Mouse (Mus musculus) embryonic facial prominence, embryonic 12.5 days (tissue): Measurements from ENCODE around the gene Lrrc28. TPM values are rescaled to one million over a fixed set of nuclear protein-coding genes. Genes with fewer than 3 reads are reported as not detected.

ENCODE experiments used
- ATAC-seq: fragments of 200-750 bp; cut with Nextera tagmentation; 2 replicates; pipeline ENCODE4 v1.8.0; 2017; ENCODE audit not compliant: insufficient number of reproducible peaks, insufficient read depth, low FRiP score, low TSS enrichment
- H3K27ac ChIP-seq: fragments of 300-500 bp; sonication (generic); 2 replicates; pipeline ENCODE4 v1.5.1; 2016; ENCODE audit warnings: mild to moderate bottlenecking
- H3K27me3 ChIP-seq: fragments of 300-500 bp; sonication (generic); 2 replicates; pipeline ENCODE4 v1.6.1; 2016; ENCODE audit warnings: mild to moderate bottlenecking, moderate library complexity
- H3K36me3 ChIP-seq: fragments of 300-500 bp; sonication (generic); 2 replicates; pipeline ENCODE4 v1.6.1; 2016; ENCODE audit warnings: mild to moderate bottlenecking
- H3K4me1 ChIP-seq: fragments of 300-500 bp; sonication (generic); 2 replicates; pipeline ENCODE4 v1.6.1; 2016
- H3K4me2 ChIP-seq: fragments of 300-500 bp; sonication (generic); replicated peaks from 2 replicates; pipeline ENCODE4 v1.6.1; 2016; ENCODE audit warnings: mild to moderate bottlenecking, moderate library complexity
- H3K4me3 ChIP-seq: fragments of 300-500 bp; sonication (generic); 2 replicates; pipeline ENCODE4 v1.5.1; 2016; ENCODE audit warnings: mild to moderate bottlenecking
- H3K9ac ChIP-seq: fragments of 300-500 bp; sonication (generic); 2 replicates; pipeline ENCODE4 v1.6.1; 2016; ENCODE audit warnings: mild to moderate bottlenecking, moderate library complexity
- H3K9me3 ChIP-seq: fragments of 300-500 bp; sonication (generic); 2 replicates; pipeline ENCODE4 v1.6.1; 2016; ENCODE audit warnings: mild to moderate bottlenecking, moderate library complexity
- WGBS: fragments of 180-500 bp; shearing (Covaris S2); methylation state at CpG from one replicate; pipeline ENCODE4 v1.1.7; 2016; 5-methylcytosine and 5-hydroxymethylcytosine counted together
- polyA plus RNA-seq: library from polyadenylated mRNA; unstranded; fragments of >200 nt; fragmentation: Nextera tagmentation; extraction: Ambion mirVana; gene quantifications from 2 replicates; pipeline ENCODE4 v1.2.1, GENCODE M21; 2016

The Lrrc28 gene
- 26.0 and 26.3 TPM in 2 replicates for polyA plus RNA-seq

GRCm38 (mm10) chr7:67644833-67645680 is at the start of gene Lrrc28:
TSS of gene Lrrc28 (minus strand) at chr7:67645268.
- Histone ChIP-seq H3K4me1 (peaks cover 25% of the 10 kb centered on the region), H3K9me3 (no peaks in the 10 kb centered on the region), H3K27ac (peak within 1 kb of the TSS; percentile 85), H3K36me3 (no peaks in the 10 kb centered on the region), H3K4me2 (peak within 1 kb of the TSS; percentile 75), H3K4me3 (peak within 1 kb of the TSS; percentile 66), H3K27me3 (no peaks in the 10 kb centered on the region), H3K9ac (peak within 1 kb of the TSS; percentile 77)
- ATAC-seq = peak; percentile 98
- WGBS = under 1% methylated on average over 55 of the region's 55 CpGs

DNA sequence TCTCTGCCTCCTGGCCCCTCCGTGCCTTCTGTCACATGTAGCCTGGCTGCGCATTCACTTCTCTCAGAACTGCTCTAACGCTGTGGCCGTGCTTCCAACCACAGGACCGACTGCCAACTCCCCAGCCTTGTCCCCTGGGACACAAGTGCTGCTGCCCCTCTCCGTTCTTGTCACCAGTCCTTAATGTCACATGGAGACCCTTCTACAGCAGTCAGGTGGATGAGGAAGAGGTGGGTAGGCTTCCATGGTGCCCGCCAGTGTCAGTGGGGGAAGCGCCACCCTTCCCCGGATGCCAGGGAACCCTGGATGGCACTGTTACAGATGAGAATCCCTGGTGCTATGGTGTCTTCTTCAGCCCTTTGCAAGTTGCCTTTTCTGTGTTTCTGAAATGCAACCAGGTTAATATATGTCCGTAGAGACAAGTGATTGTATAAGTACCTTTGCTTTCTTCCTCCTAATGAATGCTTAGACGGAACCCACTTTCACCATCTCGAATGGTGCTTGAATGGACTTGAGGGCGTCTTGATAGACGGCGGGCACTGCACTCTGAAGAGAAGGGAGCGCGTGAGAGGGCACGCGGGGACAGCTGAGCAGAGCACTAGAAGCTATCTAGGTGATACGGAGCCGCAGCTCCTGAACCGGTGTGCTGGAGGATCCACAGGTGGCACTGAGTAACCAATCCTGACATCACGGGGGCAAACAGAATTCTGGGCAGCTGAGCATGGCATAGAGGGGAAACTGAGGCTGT is 47.9 kb upstream of the Lrrc28 start:
- 92% methylated on average over 23 of the region's 23 CpGs for WGBS
- ATAC-seq = no peak
- Histone ChIP-seq H3K9ac (no peak overlapping the region), H3K4me2 (no peak overlapping the region), H3K36me3 (peaks cover 26% of the 10 kb centered on the region), H3K4me3 (no peak overlapping the region), H3K9me3 (no peaks in the 10 kb centered on the region), H3K4me1 (no peaks in the 10 kb centered on the region), H3K27ac (no peak overlapping the region), H3K27me3 (no peaks in the 10 kb centered on the region)

- H3K4me2 ChIP-seq = no peak overlapping the region
- no peak overlapping the region for H3K27ac ChIP-seq
- no peaks in the 10 kb centered on the region for H3K4me1 ChIP-seq
- 78% methylated on average over 3 of the region's 3 CpGs for WGBS
- H3K36me3 ChIP-seq = peaks cover 24% of the 10 kb centered on the region; the same call in 1 of the 2 replicates
- no peak overlapping the region for H3K9ac ChIP-seq
- H3K4me3 ChIP-seq = no peak overlapping the region
- no peaks in the 10 kb centered on the region for H3K9me3 ChIP-seq
- no peak for ATAC-seq
- H3K27me3 ChIP-seq = no peaks in the 10 kb centered on the region
Measured at GRCm38 (mm10) chr7:67692141-67692540, 47.1 kb upstream of the Lrrc28 start.

DNA sequence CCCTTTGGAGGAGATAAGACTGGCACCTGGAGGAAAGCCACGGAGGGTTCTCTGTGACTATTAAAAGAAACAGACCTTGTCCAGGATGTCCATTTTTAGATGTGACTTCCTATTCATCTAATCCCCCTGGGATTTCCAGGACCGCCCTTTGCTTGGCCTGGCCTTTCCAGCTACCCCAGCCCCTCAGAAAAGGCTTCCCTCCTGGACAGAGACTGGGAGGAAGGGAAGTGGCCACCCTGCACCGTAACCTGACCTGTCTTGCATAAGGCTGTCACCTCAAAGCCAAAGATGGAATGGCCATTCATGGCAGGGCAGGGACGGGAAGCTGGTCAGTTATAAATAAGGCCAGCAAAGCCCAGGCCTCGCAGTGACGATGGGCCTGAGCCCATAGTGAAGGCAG is 46.0 kb upstream of the Lrrc28 start:
- no peak overlapping the region for H3K9ac ChIP-seq
- H3K27me3 ChIP-seq = no peaks in the 10 kb centered on the region
- H3K4me1 ChIP-seq = no peaks in the 10 kb centered on the region
- H3K4me3 ChIP-seq = no peak overlapping the region
- no peak overlapping the region for H3K27ac ChIP-seq
- peaks cover 24% of the 10 kb centered on the region; the same call in 1 of the 2 replicates for H3K36me3 ChIP-seq
- no peak overlapping the region for H3K4me2 ChIP-seq
- no peaks in the 10 kb centered on the region for H3K9me3 ChIP-seq
- ATAC-seq = no peak
- 72% methylated on average over 6 of the region's 6 CpGs for WGBS

GRCm38 (mm10) chr7:67689793-67690192 is 44.7 kb upstream of the Lrrc28 start:
- H3K4me3 ChIP-seq = no peak overlapping the region
- 83% methylated on average over 7 of the region's 7 CpGs for WGBS
- H3K36me3 ChIP-seq = peaks cover 33% of the 10 kb centered on the region
- ATAC-seq = no peak
- H3K4me1 ChIP-seq = no peaks in the 10 kb centered on the region
- no peak overlapping the region for H3K27ac ChIP-seq
- 0 out of 2 replicates have a peak, but pooled peaks cover 3% of the 10 kb centered on the region for H3K9me3 ChIP-seq
- H3K27me3 ChIP-seq = no peaks in the 10 kb centered on the region
- H3K9ac ChIP-seq = no peak overlapping the region
- H3K4me2 ChIP-seq = no peak overlapping the region

DNA sequence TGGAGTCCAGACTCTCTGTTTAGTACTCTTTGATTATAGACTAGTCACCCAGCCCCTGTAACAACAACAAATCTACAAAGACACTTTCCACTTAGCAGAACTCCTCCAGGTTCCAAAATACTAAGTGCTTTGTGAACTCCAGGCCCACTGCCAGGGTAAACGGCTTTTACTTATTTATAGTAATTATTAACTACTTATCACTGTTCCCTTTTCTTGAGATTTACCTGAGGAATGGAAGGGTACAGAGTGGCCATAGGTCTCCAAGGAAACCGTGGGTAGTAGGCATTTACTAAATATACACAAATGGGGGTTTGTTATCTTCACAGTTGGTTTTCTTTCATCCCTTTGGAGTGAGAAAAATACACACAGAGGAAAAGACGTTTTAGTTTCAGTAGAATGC is 43.2 kb upstream of the Lrrc28 start:
- H3K36me3 ChIP-seq = peaks cover 38% of the 10 kb centered on the region
- H3K4me1 ChIP-seq = no peaks in the 10 kb centered on the region
- H3K27ac ChIP-seq = no peak overlapping the region
- no peak overlapping the region for H3K9ac ChIP-seq
- H3K27me3 ChIP-seq = no peaks in the 10 kb centered on the region
- H3K4me2 ChIP-seq = no peak overlapping the region
- H3K4me3 ChIP-seq = no peak overlapping the region
- WGBS = 69% methylated on average over 3 of the region's 3 CpGs
- 0 out of 2 replicates have a peak, but pooled peaks cover 3% of the 10 kb centered on the region for H3K9me3 ChIP-seq
- ATAC-seq = no peak

- Histone ChIP-seq H3K36me3 (peaks cover 34% of the 10 kb centered on the region), H3K27me3 (no peaks in the 10 kb centered on the region), H3K4me3 (no peak overlapping the region), H3K9me3 (0 out of 2 replicates have a peak, but pooled peaks cover 3% of the 10 kb centered on the region), H3K4me2 (no peak overlapping the region), H3K4me1 (no peaks in the 10 kb centered on the region), H3K27ac (no peak overlapping the region), H3K9ac (no peak overlapping the region)
- ATAC-seq = no peak
- WGBS = 96% methylated on average over 3 of the region's 3 CpGs
Measured at GRCm38 (mm10) chr7:67686545-67686944, 41.5 kb upstream of the Lrrc28 start.

DNA sequence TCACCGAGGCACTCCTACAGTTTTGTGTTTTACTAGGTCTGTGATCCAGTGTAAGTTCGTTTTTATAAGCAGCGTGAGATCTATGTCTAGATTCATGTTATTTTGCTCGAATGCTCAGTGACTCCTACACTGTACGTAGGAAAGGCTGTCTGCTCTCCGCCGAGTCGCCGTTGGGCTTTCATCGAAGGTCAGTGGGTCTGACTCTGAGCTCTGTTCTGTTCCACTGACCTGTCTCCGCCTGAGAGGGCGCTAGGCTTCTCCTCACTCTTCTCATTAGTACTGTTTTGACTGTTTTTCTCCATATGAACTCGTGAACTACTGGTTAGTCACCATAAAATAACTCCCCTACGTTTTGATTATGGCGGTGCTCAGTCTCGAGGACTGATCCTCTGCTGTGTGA is 37.9 kb upstream of the Lrrc28 start:
- Histone ChIP-seq H3K9me3 (0 out of 2 replicates have a peak, but pooled peaks cover 3% of the 10 kb centered on the region), H3K27ac (no peak overlapping the region), H3K9ac (no peak overlapping the region), H3K27me3 (no peaks in the 10 kb centered on the region), H3K4me2 (no peak overlapping the region), H3K4me3 (no peak overlapping the region), H3K4me1 (no peaks in the 10 kb centered on the region), H3K36me3 (peaks cover 41% of the 10 kb centered on the region)
- no peak for ATAC-seq
- 87% methylated on average over 16 of the region's 16 CpGs for WGBS

DNA sequence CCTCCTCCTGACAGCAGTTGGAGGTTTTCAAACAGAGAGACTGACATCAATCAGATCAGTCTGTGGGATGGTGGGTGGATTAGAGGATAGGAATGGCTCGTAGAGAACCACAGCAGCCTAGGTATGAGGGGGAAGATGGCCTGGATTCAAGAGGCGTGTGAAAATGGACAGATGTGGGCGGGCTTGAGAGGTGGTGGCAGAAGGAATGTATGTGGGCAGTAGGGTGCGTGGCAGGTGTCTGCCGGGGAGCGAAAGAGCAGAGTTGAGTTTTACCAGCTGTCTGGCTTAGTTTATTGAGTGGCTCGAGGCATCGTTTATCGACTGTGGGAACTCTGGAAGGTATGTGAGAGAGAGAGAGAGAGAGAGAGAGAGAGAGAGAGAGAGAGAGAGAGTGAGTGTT is 36.0 kb upstream of the Lrrc28 start:
- Histone ChIP-seq H3K27me3 (no peaks in the 10 kb centered on the region), H3K4me1 (no peaks in the 10 kb centered on the region), H3K4me2 (no peak overlapping the region), H3K9ac (no peak overlapping the region), H3K27ac (no peak overlapping the region), H3K4me3 (no peak overlapping the region), H3K36me3 (peaks cover 50% of the 10 kb centered on the region), H3K9me3 (0 out of 2 replicates have a peak, but pooled peaks cover 3% of the 10 kb centered on the region)
- WGBS = 86% methylated on average over 9 of the region's 9 CpGs
- no peak for ATAC-seq

DNA sequence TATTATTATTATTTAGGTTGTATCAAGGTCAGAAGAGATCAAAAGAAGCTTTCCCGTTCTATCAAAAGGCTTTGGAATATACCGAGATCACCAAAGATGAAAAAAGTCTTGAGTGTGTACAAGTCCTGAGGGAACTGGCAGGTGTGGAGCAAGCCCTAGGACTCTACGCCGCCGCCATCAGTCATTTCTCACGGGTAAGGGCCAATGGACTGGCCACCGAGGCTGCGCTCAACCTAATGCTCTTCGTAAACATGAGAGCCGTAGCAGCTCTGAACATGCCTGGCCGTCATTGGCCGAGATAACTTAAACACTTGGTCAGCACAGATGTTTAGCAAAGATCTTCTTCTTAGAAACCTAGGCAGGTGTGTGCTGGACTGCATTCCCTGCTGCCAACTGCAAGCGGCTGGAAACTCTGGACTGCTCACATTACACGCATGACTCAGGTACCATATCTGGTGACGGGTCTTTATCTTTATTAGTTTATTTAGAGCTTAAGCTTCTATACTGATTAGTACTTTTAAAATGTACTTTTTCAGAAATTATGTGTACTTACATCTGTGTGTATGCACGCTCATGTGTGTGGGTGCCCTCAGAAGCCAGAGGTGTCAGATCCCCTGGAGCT is 33.9 kb upstream of the Lrrc28 start:
- no peaks in the 10 kb centered on the region for H3K27me3 ChIP-seq
- H3K9me3 ChIP-seq = no peaks in the 10 kb centered on the region
- H3K4me3 ChIP-seq = no peak overlapping the region
- H3K9ac ChIP-seq = no peak overlapping the region
- no peak overlapping the region for H3K27ac ChIP-seq
- no peaks in the 10 kb centered on the region for H3K4me1 ChIP-seq
- H3K4me2 ChIP-seq = no peak overlapping the region
- no peak for ATAC-seq
- H3K36me3 ChIP-seq = peaks cover 33% of the 10 kb centered on the region
- 92% methylated on average over 16 of the region's 16 CpGs for WGBS

DNA sequence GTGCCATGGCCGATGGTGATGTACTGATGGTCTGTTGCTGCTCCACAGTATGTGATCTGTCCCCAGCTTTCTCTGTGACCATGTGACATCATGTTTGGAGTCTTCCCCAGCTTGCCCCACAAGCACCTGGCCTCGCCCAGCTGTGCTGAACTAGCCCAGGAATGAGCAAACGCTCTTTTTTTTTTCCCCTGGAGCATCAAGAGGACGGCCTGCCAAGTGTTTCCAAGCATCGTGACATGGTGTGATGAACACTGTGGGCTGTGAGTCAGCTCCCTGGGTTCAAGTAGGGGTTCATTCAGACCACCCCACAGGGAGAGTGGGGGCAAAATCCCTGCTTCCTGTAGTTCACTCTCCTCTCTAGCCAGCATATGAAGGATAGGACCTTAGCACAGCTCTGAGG is 28.6 kb upstream of the Lrrc28 start:
- H3K4me3 ChIP-seq = no peak overlapping the region
- H3K9ac ChIP-seq = no peak overlapping the region
- 0 out of 2 replicates have a peak, but pooled peaks have one; percentile 41 for ATAC-seq
- H3K4me1 ChIP-seq = no peaks in the 10 kb centered on the region
- no peaks in the 10 kb centered on the region for H3K27me3 ChIP-seq
- no peak overlapping the region for H3K27ac ChIP-seq
- H3K9me3 ChIP-seq = no peaks in the 10 kb centered on the region
- peaks cover 28% of the 10 kb centered on the region for H3K36me3 ChIP-seq
- no peak overlapping the region for H3K4me2 ChIP-seq
- WGBS = 91% methylated on average over 5 of the region's 5 CpGs
